Mouse (Mus musculus): ENCODE results near the gene Lgi2. TPM values are rescaled to one million over a fixed set of nuclear protein-coding genes. Genes with fewer than 3 reads are reported as not detected.
A peak's percentile ranks its signal among the peaks of the same experiment; 100 is the strongest.

Gene Lgi2
- polyA plus RNA-seq, 2 experiments, result 0.20 to 0.36 TPM

DNA sequence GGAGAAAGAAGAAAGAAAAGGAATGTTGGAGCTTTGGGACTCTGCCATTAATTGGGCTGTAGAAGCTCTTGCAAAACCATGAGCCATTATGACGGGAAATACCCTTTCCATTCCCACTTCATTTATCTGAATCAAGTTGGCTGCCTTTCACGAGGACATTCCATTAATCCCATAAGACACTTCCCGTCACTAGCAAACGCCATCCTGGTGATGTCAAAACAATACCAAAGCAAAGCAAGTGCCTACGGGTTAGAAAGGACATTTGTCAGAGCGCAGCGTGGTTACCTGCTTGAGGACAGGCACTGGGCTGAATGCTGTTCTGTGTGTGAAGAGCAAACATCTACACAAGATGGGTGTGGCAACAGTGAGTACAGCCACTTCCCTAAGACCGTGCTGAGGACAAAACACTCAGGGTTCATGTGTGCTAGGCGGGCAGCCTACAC lies 21.1 kb upstream of the Lgi2 start:
- no peak for ATAC-seq (ENCODE audit: insufficient read depth)
- TF ChIP-seq EP300 (IDR thresholded peaks at IDR 0.05; ENCODE audit: low read depth) (no peak), CTCF (IDR thresholded peaks at IDR 0.05; ENCODE audit: low read depth) (no peak)
- no peaks in the 10 kb centered on the region for H3K4me1 ChIP-seq (replicated peaks; ENCODE audit: control insufficient read depth in 2 of 2, insufficient read depth in 2 of 2, low read length in 1 of 2)
- H3K27me3 ChIP-seq (ENCODE audit: control insufficient read depth, insufficient read depth, low read length), result no peaks in the 10 kb centered on the region
- WGBS (ENCODE audit: insufficient replicate concordance), result 69% methylated on average over 9 of the region's 9 CpGs
- no peak overlapping the region for H3K4me2 ChIP-seq (ENCODE audit: low read depth)
- H3K9me3 ChIP-seq (ENCODE audit: control insufficient read depth, low read length), result no peaks in the 10 kb centered on the region
- no peak overlapping the region for H3K9ac ChIP-seq (replicated peaks)
- no peak overlapping the region for H3K4me3 ChIP-seq (ENCODE audit: insufficient read depth in 1 of 2, low read depth in 2 of 2, low read length in 2 of 2)
- H3K27ac ChIP-seq, result no peak overlapping the region
- H3K36me3 ChIP-seq (replicated peaks; ENCODE audit: control insufficient read depth, insufficient read depth, low read depth), result no peaks in the 10 kb centered on the region
- no peak for DNase-seq (ENCODE audit: low read depth in 3 of 3, low spot score in 3 of 3)

GRCm38 (mm10) chr5:52572572-52572971 lies 6.3 kb upstream of the Lgi2 start:
- no peaks in the 10 kb centered on the region for H3K9me3 ChIP-seq (ENCODE audit: control insufficient read depth, low read length)
- WGBS (ENCODE audit: insufficient replicate concordance), result 13% methylated on average over 1 of the region's 1 CpGs
- TF ChIP-seq CTCF (IDR thresholded peaks at IDR 0.05; ENCODE audit: low read depth), result peak; percentile 26; the same call in 1 of the 2 replicates
- TF ChIP-seq EP300 (IDR thresholded peaks at IDR 0.05; ENCODE audit: low read depth), result no peak
- H3K4me1 ChIP-seq (replicated peaks; ENCODE audit: control insufficient read depth in 2 of 2, insufficient read depth in 2 of 2, low read length in 1 of 2), result no peaks in the 10 kb centered on the region
- no peak overlapping the region for H3K4me2 ChIP-seq (ENCODE audit: low read depth)
- no peak overlapping the region for H3K4me3 ChIP-seq (ENCODE audit: insufficient read depth in 1 of 2, low read depth in 2 of 2, low read length in 2 of 2)
- no peak overlapping the region for H3K27ac ChIP-seq
- ATAC-seq (ENCODE audit: insufficient read depth) (no peak), DNase-seq (ENCODE audit: low read depth in 3 of 3, low spot score in 3 of 3) (no peak)
- no peaks in the 10 kb centered on the region; the same call in 1 of the 2 replicates for H3K27me3 ChIP-seq (ENCODE audit: control insufficient read depth, insufficient read depth, low read length)
- no peak overlapping the region for H3K9ac ChIP-seq (replicated peaks)
- no peaks in the 10 kb centered on the region for H3K36me3 ChIP-seq (replicated peaks; ENCODE audit: control insufficient read depth, insufficient read depth, low read depth)

DNA sequence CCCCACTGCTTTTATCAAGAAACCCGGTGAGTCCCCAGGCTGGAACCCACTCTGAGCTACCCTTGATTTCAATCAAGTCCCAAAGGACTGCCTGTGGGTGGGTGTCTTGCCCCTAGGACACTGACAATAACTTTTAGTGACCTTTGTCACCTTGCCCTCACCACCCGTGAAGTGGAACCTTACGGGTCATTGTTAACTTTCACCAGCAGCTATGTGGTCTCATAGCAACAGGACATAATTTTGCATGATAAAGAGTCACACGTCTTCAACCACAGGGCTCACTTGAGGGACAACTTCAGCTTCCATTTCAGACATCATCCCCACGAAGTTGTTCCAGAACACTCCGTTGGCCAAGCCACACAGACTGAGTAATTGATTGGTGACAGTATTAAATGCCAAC lies 4.5 kb upstream of the Lgi2 start:
- no peak overlapping the region for H3K27ac ChIP-seq
- no peaks in the 10 kb centered on the region for H3K4me1 ChIP-seq (replicated peaks; ENCODE audit: control insufficient read depth in 2 of 2, insufficient read depth in 2 of 2, low read length in 1 of 2)
- H3K4me3 ChIP-seq (ENCODE audit: insufficient read depth in 1 of 2, low read depth in 2 of 2, low read length in 2 of 2), result no peak overlapping the region
- no peak for ATAC-seq (ENCODE audit: insufficient read depth)
- no peak overlapping the region for H3K9ac ChIP-seq (replicated peaks)
- no peaks in the 10 kb centered on the region for H3K9me3 ChIP-seq (ENCODE audit: control insufficient read depth, low read length)
- WGBS (ENCODE audit: insufficient replicate concordance), result 51% methylated on average over 6 of the region's 6 CpGs
- DNase-seq (ENCODE audit: low read depth in 3 of 3, low spot score in 3 of 3), result no peak
- no peak overlapping the region for H3K4me2 ChIP-seq (ENCODE audit: low read depth)
- TF ChIP-seq CTCF (IDR thresholded peaks at IDR 0.05; ENCODE audit: low read depth) (no peak), EP300 (IDR thresholded peaks at IDR 0.05; ENCODE audit: low read depth) (no peak)
- peaks cover 13% of the 10 kb centered on the region for H3K27me3 ChIP-seq (ENCODE audit: control insufficient read depth, insufficient read depth, low read length)
- no peaks in the 10 kb centered on the region for H3K36me3 ChIP-seq (replicated peaks; ENCODE audit: control insufficient read depth, insufficient read depth, low read depth)

DNA sequence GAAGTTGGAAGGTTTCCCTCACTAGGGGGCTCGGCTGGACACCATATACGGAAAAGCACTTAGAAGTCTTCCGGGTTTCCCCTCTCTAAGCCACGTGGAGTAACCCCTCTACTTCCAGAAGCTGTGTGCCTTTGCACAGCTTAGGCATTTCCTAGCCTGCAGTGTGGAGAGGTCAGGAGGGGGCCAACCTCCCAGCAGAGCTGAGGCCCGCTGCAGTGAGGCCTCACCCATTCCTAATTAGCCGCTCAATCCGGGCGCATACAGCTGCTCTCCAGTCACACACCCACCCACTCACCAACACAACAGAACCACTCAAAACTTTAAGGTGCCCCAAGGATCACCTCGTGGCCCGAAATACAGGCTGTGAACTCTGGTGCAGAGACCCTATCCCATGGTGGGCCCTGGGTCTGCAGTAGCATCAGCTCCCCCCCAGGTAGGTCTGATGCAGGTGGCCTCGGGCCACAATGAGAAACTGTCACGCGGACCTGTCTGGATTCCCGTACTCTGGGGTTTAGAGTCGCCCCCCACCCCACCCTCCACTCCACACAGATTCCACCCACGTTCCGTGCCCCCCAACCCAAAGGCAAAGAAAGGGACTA lies 949 bp downstream of the Lgi2 start:
- TF ChIP-seq CTCF (IDR thresholded peaks at IDR 0.05; ENCODE audit: low read depth) (no peak), EP300 (IDR thresholded peaks at IDR 0.05; ENCODE audit: low read depth) (no peak)
- Histone ChIP-seq H3K4me2 (ENCODE audit: low read depth) (peak overlapping the region; percentile 42), H3K4me1 (replicated peaks; ENCODE audit: control insufficient read depth in 2 of 2, insufficient read depth in 2 of 2, low read length in 1 of 2) (no peaks in the 10 kb centered on the region), H3K36me3 (replicated peaks; ENCODE audit: control insufficient read depth, insufficient read depth, low read depth) (no peaks in the 10 kb centered on the region), H3K27me3 (ENCODE audit: control insufficient read depth, insufficient read depth, low read length) (peaks cover 25% of the 10 kb centered on the region), H3K4me3 (ENCODE audit: insufficient read depth in 1 of 2, low read depth in 2 of 2, low read length in 2 of 2) (peak overlapping the region; percentile 37 to 39; a peak in 3 of 4 replicates), H3K9me3 (ENCODE audit: control insufficient read depth, low read length) (no peaks in the 10 kb centered on the region), H3K27ac (no peak overlapping the region), H3K9ac (replicated peaks) (no peak overlapping the region)
- ATAC-seq (ENCODE audit: insufficient read depth), result no peak
- 6% methylated on average over 17 of the region's 17 CpGs for WGBS (ENCODE audit: insufficient replicate concordance)
- no peak for DNase-seq (ENCODE audit: low read depth in 3 of 3, low spot score in 3 of 3)

- H3K9me3 ChIP-seq (ENCODE audit: control insufficient read depth, low read length), result no peaks in the 10 kb centered on the region
- no peak overlapping the region for H3K27ac ChIP-seq
- H3K27me3 ChIP-seq (ENCODE audit: control insufficient read depth, insufficient read depth, low read length), result peaks cover 25% of the 10 kb centered on the region
- ATAC-seq (ENCODE audit: insufficient read depth) (no peak), DNase-seq (ENCODE audit: low read depth in 3 of 3, low spot score in 3 of 3) (no peak)
- no peak overlapping the region for H3K4me2 ChIP-seq (ENCODE audit: low read depth)
- H3K4me3 ChIP-seq (ENCODE audit: insufficient read depth in 1 of 2, low read depth in 2 of 2, low read length in 2 of 2), result no peak overlapping the region
- no peaks in the 10 kb centered on the region for H3K36me3 ChIP-seq (replicated peaks; ENCODE audit: control insufficient read depth, insufficient read depth, low read depth)
- no peak overlapping the region for H3K9ac ChIP-seq (replicated peaks)
- no peak for TF ChIP-seq CTCF (IDR thresholded peaks at IDR 0.05; ENCODE audit: low read depth)
- no peak for TF ChIP-seq EP300 (IDR thresholded peaks at IDR 0.05; ENCODE audit: low read depth)
- no peaks in the 10 kb centered on the region for H3K4me1 ChIP-seq (replicated peaks; ENCODE audit: control insufficient read depth in 2 of 2, insufficient read depth in 2 of 2, low read length in 1 of 2)
- WGBS (ENCODE audit: insufficient replicate concordance), result 41% methylated on average over 3 of the region's 3 CpGs
Measured at GRCm38 (mm10) chr5:52564351-52564750, 1.9 kb downstream of the Lgi2 start.

Data from liver, embryonic 14.5 days (tissue).